Mouse (Mus musculus) cortical plate, adult 2 months (tissue): Measurements from ENCODE around the gene Thada.

Experiments used
- CTCF ChIP-seq: fragments of 200-500 bp; IDR thresholded peaks from 2 replicates; pipeline ENCODE4 v1.5.1; 2011; ENCODE audit warnings: mild to moderate bottlenecking, control low read depth, low read length; ENCODE audit not compliant: insufficient read depth; ENCODE audit errors: extremely low read depth
- POLR2A ChIP-seq: fragments of 200-500 bp; IDR thresholded peaks from 2 replicates; pipeline ENCODE4 v1.6.1; 2011; ENCODE audit warnings: mild to moderate bottlenecking, low read length, control low read depth; ENCODE audit not compliant: insufficient read depth; ENCODE audit errors: extremely low read depth

- TF ChIP-seq CTCF (no peak), POLR2A (no peak)
Observed at GRCm38 (mm10) chr17:84332940-84333339, 133.1 kb downstream of the Thada start.
